Mouse (Mus musculus) embryonic facial prominence, embryonic 15.5 days (tissue): ENCODE data around the gene Pkdcc. TPM values are rescaled to one million over a fixed set of nuclear protein-coding genes. Genes with fewer than 3 reads are reported as not detected.

Experiments
- ATAC-seq: fragments of 200-750 bp; cut with Nextera tagmentation; 2 replicates; pipeline ENCODE4 v1.8.0; 2017; ENCODE audit warnings: low read depth, moderate TSS enrichment; ENCODE audit not compliant: insufficient number of reproducible peaks, low FRiP score, low TSS enrichment
- H3K27ac ChIP-seq: fragments of 300-500 bp; sonication (generic); replicated peaks from 2 replicates; pipeline ENCODE4 v1.5.1; 2015; ENCODE audit warnings: mild to moderate bottlenecking, inconsistent platforms
- H3K27me3 ChIP-seq: fragments of 300-500 bp; sonication (generic); 2 replicates; pipeline ENCODE4 v1.6.1; 2015; ENCODE audit warnings: inconsistent platforms
- H3K36me3 ChIP-seq: fragments of 300-500 bp; sonication (generic); 2 replicates; pipeline ENCODE4 v1.6.1; 2015; ENCODE audit warnings: mild to moderate bottlenecking, inconsistent platforms
- H3K4me1 ChIP-seq: fragments of 300-500 bp; sonication (generic); 2 replicates; pipeline ENCODE4 v1.6.1; 2015; ENCODE audit warnings: inconsistent platforms
- H3K4me2 ChIP-seq: fragments of 300-500 bp; sonication (generic); replicated peaks from 2 replicates; pipeline ENCODE4 v1.6.1; 2015; ENCODE audit warnings: mild to moderate bottlenecking, inconsistent platforms
- H3K4me3 ChIP-seq: fragments of 300-500 bp; sonication (generic); replicated peaks from 2 replicates; pipeline ENCODE4 v1.5.1; 2015; ENCODE audit warnings: mild to moderate bottlenecking, inconsistent platforms
- H3K9ac ChIP-seq: fragments of 300-500 bp; sonication (generic); 2 replicates; pipeline ENCODE4 v1.6.1; 2015; ENCODE audit warnings: inconsistent platforms
- H3K9me3 ChIP-seq: fragments of 300-500 bp; sonication (generic); replicated peaks from 2 replicates; pipeline ENCODE4 v1.6.1; 2016; ENCODE audit warnings: inconsistent platforms
- WGBS: fragments of 180-500 bp; shearing (Covaris S2); methylation state at CpG from one replicate; pipeline ENCODE4 v1.1.7; 2015; 5-methylcytosine and 5-hydroxymethylcytosine counted together
- polyA plus RNA-seq: library from polyadenylated mRNA; unstranded; fragments of >200 nt; fragmentation: Nextera tagmentation; extraction: Ambion mirVana; gene quantifications from 2 replicates; pipeline ENCODE4 v1.2.1, GENCODE M21; 2015

The Pkdcc gene
- polyA plus RNA-seq, 1 experiment from 2014 or later, result 10.3 TPM

DNA sequence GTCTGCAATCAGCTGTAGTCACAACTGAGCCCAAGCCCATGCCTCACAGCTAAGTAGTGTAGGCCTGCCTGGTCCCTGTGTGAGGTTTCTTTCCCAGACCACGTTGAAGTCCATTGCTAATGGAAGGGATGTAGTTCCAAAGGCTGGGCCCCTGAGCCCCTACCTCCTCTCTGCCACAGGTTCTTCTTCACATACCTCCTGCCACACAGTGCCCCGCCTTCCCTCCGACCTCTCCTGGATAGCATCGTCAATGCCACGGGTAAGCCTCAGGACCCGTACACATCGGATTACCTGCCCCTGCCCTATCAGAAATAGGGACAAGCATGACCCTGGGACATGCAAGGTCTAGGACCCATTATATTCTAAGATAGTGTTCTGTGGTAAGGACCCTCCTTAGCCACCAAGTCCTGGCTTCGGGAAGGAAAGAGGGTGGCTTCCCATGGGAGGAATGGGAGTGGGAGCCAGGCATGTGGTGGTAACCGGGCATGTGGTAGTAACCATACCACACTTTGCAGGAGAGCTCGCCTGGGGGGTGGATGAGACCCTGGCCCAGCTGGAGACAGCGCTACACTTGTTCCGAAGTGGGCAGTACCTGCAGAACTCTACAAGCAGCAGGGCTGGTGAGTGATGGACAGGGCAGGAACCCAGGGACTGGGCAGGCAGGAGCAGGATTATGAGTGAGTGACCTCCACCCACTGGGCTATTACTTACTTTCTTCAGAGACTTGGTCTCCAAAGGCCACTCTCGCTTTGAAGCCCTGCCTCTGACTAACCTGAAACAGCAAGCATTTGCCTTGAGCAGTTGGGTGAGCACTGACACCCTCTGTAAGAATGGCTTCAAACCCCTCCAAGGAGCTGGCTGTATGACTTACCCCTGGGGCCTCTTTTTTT lies 6.8 kb downstream of the Pkdcc start:
- WGBS, result 86% methylated on average over 13 of the region's 13 CpGs
- Histone ChIP-seq H3K27me3 (peaks cover 38% of the 10 kb centered on the region), H3K4me1 (0 out of 2 replicates have a peak, but pooled peaks cover 10% of the 10 kb centered on the region)

DNA sequence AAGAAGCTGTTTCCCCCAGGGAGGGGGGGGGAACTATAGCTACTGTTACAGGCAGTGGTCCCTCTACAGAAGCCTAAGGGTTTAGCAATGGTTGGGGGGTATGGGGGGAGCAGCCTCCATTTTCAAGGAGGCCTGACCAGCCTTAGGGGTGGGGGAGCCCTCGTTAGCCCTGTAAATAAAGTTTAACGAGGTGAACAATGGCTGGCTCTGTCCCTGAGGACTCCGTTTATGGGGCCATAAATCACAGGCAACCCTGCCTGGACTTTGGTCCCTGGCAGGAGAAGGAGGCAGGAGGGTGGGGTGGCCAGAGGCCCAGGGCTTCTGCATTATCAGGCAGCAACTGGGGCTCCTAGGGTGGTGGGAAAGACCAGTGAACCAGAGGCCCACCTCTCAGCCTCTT lies 7.6 kb downstream of the Pkdcc start:
- 66% methylated on average over 3 of the region's 3 CpGs for WGBS
- H3K27me3 ChIP-seq, result peaks cover 34% of the 10 kb centered on the region
- ATAC-seq, result no peak

More for the DNA sequence above, 6.8 kb downstream of the Pkdcc start:
- Histone ChIP-seq H3K27ac (no peak overlapping the region), H3K4me2 (no peak overlapping the region), H3K9me3 (no peaks in the 10 kb centered on the region), H3K4me3 (no peak overlapping the region), H3K36me3 (peaks cover 6% of the 10 kb centered on the region; the same call in 1 of the 2 replicates), H3K9ac (no peak overlapping the region)
- no peak for ATAC-seq

DNA sequence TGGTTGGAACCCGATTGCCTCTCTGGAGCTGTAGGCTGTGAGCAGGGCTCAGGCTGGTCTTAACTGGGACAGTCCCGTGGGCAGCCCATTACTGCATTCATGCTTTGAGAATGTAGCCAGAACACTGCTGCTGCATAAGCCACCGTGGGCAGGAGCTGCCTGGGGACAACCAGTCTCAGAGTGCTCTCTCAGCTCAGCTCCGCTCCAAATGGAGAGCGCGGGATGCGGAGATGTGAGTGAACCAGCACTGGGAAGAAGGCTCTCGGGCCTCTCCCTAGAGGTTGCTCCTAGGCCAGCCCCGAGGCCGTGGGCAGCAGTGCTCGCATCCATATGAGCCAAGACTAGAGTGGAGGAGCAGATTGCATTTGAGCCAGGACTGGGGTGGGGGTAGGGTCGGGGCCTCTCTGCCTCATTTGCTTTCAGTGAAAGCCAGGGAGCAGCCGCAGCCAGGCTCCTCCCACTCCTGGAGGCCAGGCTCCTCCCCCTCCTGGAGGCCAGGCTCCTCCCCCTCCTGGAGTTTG lies 9.4 kb downstream of the Pkdcc start:
- ATAC-seq, result no peak
- peaks cover 19% of the 10 kb centered on the region for H3K27me3 ChIP-seq

More for the DNA sequence above, 7.6 kb downstream of the Pkdcc start:
- Histone ChIP-seq H3K9ac (no peak overlapping the region), H3K4me3 (no peak overlapping the region), H3K27ac (no peak overlapping the region), H3K36me3 (peaks cover 6% of the 10 kb centered on the region; the same call in 1 of the 2 replicates), H3K4me2 (no peak overlapping the region), H3K4me1 (0 out of 2 replicates have a peak, but pooled peaks cover 3% of the 10 kb centered on the region), H3K9me3 (no peaks in the 10 kb centered on the region)

DNA sequence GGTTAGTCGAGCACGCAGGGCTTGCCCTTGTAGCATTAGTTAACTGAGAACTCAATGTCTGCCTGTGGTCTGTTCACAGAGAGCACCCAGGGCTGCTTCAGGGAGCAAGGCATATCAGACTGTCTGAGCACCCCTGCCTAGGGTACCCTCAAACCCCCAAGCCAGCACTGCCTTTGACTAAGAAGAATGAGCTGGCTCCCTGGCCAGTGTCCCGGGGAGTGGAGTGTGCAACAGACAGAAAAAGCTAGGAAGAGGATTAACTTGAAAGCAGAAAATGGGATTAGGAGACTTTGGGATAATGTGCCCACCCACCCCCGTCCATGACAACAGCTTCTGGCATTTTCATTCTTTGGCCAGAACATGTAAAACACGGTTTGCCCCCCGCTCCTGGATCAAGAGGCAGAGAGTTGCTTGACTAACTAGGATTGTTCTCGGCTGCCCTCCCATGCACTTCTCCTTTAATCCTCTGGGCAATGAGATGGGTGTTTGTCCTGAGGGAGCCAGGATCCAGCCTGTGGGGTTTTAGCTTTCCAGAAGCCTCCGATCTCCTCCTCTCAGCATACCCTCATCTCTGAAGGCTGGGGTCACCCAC lies 11.4 kb downstream of the Pkdcc start:
- Histone ChIP-seq H3K9me3 (no peaks in the 10 kb centered on the region), H3K4me2 (no peak overlapping the region), H3K4me3 (no peak overlapping the region), H3K36me3 (peaks cover 6% of the 10 kb centered on the region; the same call in 1 of the 2 replicates), H3K4me1 (no peaks in the 10 kb centered on the region), H3K9ac (no peak overlapping the region), H3K27me3 (peaks cover 19% of the 10 kb centered on the region), H3K27ac (no peak overlapping the region)
- no peak for ATAC-seq
- 59% methylated on average over 8 of the region's 8 CpGs for WGBS

More for the DNA sequence above, 9.4 kb downstream of the Pkdcc start:
- no peak overlapping the region for H3K9ac ChIP-seq
- H3K9me3 ChIP-seq, result no peaks in the 10 kb centered on the region
- H3K4me2 ChIP-seq, result no peak overlapping the region
- H3K4me3 ChIP-seq, result no peak overlapping the region
- H3K4me1 ChIP-seq, result no peaks in the 10 kb centered on the region
- H3K36me3 ChIP-seq, result peaks cover 6% of the 10 kb centered on the region; the same call in 1 of the 2 replicates
- no peak overlapping the region for H3K27ac ChIP-seq
- WGBS, result 71% methylated on average over 13 of the region's 13 CpGs

DNA sequence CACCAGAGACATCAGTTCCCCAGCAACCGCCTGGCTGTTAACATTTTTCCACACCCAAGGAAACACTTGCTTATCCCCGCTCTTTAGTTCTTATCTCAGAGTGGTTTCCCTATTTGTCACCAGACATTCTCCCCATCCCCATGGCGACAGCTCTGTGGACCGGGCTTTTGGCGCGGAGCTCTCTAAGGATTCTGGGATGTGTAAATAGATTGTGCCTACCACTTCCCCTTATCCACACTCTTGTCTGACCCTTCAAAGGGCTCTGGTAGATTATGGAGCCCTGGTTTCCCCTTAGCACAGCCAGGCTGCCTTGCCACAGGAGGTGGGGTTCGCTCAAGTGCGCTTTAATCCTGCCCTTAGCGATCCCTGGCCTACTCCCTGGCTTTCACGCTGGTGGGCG lies 16.3 kb downstream of the Pkdcc start:
- 67% methylated on average over 11 of the region's 11 CpGs for WGBS
- H3K36me3 ChIP-seq, result no peaks in the 10 kb centered on the region
- H3K4me1 ChIP-seq, result 0 out of 2 replicates have a peak, but pooled peaks cover 3% of the 10 kb centered on the region
- no peaks in the 10 kb centered on the region for H3K9me3 ChIP-seq
- ATAC-seq, result no peak
- H3K4me3 ChIP-seq, result no peak overlapping the region
- peaks cover 12% of the 10 kb centered on the region; the same call in 1 of the 2 replicates for H3K27me3 ChIP-seq
- no peak overlapping the region for H3K27ac ChIP-seq
- H3K4me2 ChIP-seq, result no peak overlapping the region
- no peak overlapping the region for H3K9ac ChIP-seq

DNA sequence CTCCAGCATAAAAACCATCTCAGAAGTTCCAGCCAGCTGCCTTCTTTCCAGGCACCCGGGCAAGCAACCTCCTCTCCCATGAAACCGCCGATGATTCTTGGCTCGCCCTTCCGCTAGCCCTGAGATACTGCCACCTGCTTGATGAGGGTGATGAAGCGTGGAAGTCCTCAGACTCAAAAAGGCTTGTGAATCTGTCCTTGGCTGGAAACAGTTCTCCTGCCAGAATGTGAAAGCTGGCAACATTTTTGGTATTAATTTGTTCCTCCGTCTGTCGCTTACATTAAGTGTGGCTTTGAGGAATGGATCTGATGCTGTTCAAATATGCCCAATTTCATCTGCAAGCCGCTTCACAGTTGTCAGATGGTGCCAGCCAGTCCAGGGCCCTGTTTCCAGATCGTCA lies 20.1 kb downstream of the Pkdcc start:
- H3K36me3 ChIP-seq, result no peaks in the 10 kb centered on the region

DNA sequence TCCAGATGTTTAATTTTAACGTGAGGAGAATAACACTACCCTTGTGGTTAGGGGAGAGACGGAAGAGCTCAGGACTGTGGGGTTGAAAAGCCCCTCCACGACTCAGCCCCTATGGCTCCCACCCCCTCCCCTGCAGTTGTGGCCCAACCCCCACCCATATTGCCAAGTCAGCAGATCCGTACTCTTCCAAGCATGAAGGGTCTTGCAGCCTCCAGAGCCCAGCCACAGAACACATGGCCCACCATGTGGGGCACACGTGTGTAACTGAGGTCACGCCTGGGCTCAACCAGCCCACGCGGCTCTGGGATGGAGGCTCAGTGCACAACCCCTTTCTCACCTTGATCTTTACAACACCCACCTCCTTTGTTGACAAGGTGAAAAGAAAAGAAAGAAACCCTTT lies 21.1 kb downstream of the Pkdcc start:
- H3K9ac ChIP-seq, result no peak overlapping the region
- peaks cover 10% of the 10 kb centered on the region; the same call in 1 of the 2 replicates for H3K4me1 ChIP-seq
- no peak for ATAC-seq
- H3K4me2 ChIP-seq, result no peak overlapping the region
- H3K27me3 ChIP-seq, result peaks cover 10% of the 10 kb centered on the region; the same call in 1 of the 2 replicates
- H3K9me3 ChIP-seq, result no peaks in the 10 kb centered on the region
- no peaks in the 10 kb centered on the region for H3K36me3 ChIP-seq
- no peak overlapping the region for H3K4me3 ChIP-seq
- no peak overlapping the region for H3K27ac ChIP-seq
- WGBS, result 52% methylated on average over 8 of the region's 8 CpGs

More for the DNA sequence above, 20.1 kb downstream of the Pkdcc start:
- H3K9ac ChIP-seq, result no peak overlapping the region
- no peaks in the 10 kb centered on the region for H3K9me3 ChIP-seq
- WGBS, result 68% methylated on average over 10 of the region's 10 CpGs
- ATAC-seq, result no peak
- H3K27ac ChIP-seq, result no peak overlapping the region
- H3K4me3 ChIP-seq, result no peak overlapping the region
- H3K4me1 ChIP-seq, result peaks cover 10% of the 10 kb centered on the region; the same call in 1 of the 2 replicates
- H3K4me2 ChIP-seq, result no peak overlapping the region
- peaks cover 10% of the 10 kb centered on the region; the same call in 1 of the 2 replicates for H3K27me3 ChIP-seq

DNA sequence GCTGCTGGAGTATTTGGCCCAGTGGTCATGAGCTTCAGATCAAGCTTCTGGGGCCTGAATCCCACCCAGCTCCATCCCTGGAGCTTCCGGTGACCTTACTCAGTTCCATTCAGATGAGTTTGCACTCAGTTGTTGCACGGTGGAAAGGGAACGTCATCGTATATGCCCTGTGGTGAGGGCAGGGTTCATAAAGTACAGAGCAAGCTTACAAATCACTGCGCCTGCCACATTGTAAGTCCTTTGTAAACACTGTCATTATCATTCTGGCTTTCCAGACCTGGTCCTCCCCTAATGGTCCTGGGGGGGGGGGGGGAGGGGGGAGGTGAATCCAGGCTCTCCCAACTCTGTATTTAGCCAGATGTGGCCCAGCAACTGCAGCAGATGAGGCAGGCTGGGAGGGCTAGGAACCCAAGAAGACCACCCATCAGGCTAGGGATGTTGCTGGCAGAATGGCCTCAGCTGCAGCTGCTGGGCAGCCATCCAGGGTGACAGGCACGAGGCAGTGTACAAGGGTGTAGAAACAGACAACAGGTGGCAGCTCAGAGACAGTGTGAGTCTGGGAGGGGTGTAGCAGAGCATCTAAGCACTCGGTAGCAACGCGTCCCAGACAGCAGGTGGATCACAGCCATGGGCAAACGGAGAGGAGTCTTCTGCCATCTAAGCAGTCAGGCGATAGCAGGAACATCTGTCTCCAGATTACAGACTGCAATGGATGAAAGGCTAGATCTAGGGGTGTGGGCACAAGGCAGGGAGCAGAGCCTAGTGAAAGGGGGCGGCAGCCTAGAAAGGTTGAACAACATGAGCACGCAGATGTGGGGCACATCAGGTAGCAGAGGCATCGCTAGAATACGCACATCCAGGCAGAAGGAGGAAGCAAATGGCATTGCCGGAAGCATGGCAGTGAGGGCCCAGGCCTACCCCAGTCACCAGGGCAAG lies 23.3 kb downstream of the Pkdcc start:
- ATAC-seq, result peak; percentile 76
- Histone ChIP-seq H3K9me3 (no peaks in the 10 kb centered on the region), H3K27ac (no peak overlapping the region), H3K4me2 (no peak overlapping the region), H3K36me3 (no peaks in the 10 kb centered on the region), H3K4me3 (no peak overlapping the region), H3K9ac (no peak overlapping the region), H3K27me3 (peaks cover 11% of the 10 kb centered on the region; the same call in 1 of the 2 replicates), H3K4me1 (peaks cover 10% of the 10 kb centered on the region; the same call in 1 of the 2 replicates)
- WGBS, result 60% methylated on average over 16 of the region's 16 CpGs

DNA sequence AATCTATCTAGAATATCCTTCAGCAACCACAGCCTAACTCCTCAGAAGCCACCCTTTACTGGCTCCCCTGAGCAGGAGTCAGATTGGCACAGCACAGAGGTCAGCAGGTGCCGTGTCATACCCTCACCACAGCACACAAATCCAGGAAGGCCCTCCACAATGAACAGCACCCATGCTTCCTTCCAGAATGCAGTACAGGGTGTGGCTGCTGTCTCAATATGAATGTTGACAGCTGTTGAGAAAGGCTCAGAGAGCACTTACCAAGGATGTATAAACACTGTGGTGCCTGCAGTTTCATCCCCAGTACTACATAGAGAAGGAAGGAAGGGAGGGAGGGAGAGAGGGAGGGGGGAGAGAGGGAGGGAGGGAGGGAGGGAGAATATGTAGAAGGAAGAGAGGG lies 29.4 kb downstream of the Pkdcc start:
- H3K4me2 ChIP-seq, result no peak overlapping the region
- H3K27me3 ChIP-seq, result peaks cover 23% of the 10 kb centered on the region
- no peaks in the 10 kb centered on the region for H3K9me3 ChIP-seq
- no peaks in the 10 kb centered on the region for H3K36me3 ChIP-seq
- no peak for ATAC-seq
- WGBS, result 72% methylated on average over 1 of the region's 1 CpGs
- no peaks in the 10 kb centered on the region for H3K4me1 ChIP-seq
- no peak overlapping the region for H3K9ac ChIP-seq
- H3K27ac ChIP-seq, result no peak overlapping the region
- no peak overlapping the region for H3K4me3 ChIP-seq

DNA sequence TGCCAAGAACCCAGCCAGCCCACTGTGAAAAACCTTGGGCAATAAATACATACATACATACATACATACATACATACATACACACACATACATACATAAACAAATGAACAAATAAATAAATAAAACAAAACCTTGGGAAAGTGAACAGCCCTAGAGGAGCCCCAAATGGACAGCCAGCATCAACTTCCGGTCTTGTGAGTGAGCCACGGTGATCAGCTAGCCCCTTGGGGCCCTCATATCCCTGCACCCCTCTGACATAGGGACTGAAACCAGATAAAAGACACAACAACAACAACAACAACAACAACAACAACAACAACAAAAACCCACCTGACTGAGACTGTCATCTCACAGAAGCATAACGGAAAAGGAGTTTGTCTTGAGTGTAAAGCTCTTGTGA lies 30.4 kb downstream of the Pkdcc start:
- Histone ChIP-seq H3K36me3 (no peaks in the 10 kb centered on the region), H3K9me3 (no peaks in the 10 kb centered on the region), H3K4me2 (no peak overlapping the region), H3K27me3 (peaks cover 29% of the 10 kb centered on the region), H3K4me3 (no peak overlapping the region), H3K4me1 (no peaks in the 10 kb centered on the region), H3K9ac (no peak overlapping the region), H3K27ac (no peak overlapping the region)
- no peak for ATAC-seq
- WGBS, result 80% methylated on average over 3 of the region's 3 CpGs
